Mouse (Mus musculus) thymus, adult 18-20 months (tissue): ENCODE data around the gene Pparg.

Experiments
- DNase-seq, 2 experiments: peaks; one replicate each; pipeline ENCODE4 v3.0.0; 2022; ENCODE audit warnings: mixed read lengths in 2 of 2

The Pparg gene

GRCm38 (mm10) chr6:115360776-115361605 is at the start of gene Pparg:
Gene Pparg (plus strand): TSS chr6:115360951.
- DNase-seq, result peak; percentile 2 to 3

GRCm38 (mm10) chr6:115312780-115313179 is 48.0 kb upstream of the Pparg start:
- DNase-seq, result no peak

- no peak for DNase-seq
These were observed 47.5 kb upstream of the Pparg start for GRCm38 (mm10) chr6:115313235-115313738.

- DNase-seq, result no peak
These were observed 46.8 kb upstream of the Pparg start for GRCm38 (mm10) chr6:115313910-115314309.

GRCm38 (mm10) chr6:115315770-115316169 is 45.0 kb upstream of the Pparg start:
- no peak for DNase-seq

- DNase-seq, result no peak
These were observed 43.9 kb upstream of the Pparg start for GRCm38 (mm10) chr6:115316811-115317221.

GRCm38 (mm10) chr6:115318811-115319210 is 41.9 kb upstream of the Pparg start:
- DNase-seq, result no peak

- no peak for DNase-seq
These were observed 41.1 kb upstream of the Pparg start for GRCm38 (mm10) chr6:115319686-115320085.

- no peak for DNase-seq
These were observed 39.6 kb upstream of the Pparg start for GRCm38 (mm10) chr6:115320927-115321714.

GRCm38 (mm10) chr6:115321883-115322351 is 38.8 kb upstream of the Pparg start:
- no peak for DNase-seq

- DNase-seq, result no peak
These were observed 37.8 kb upstream of the Pparg start for GRCm38 (mm10) chr6:115322956-115323355.

- no peak for DNase-seq
These were observed 29.8 kb upstream of the Pparg start for GRCm38 (mm10) chr6:115330964-115331363.

- DNase-seq, result no peak
These were observed 27.6 kb upstream of the Pparg start for GRCm38 (mm10) chr6:115333099-115333694.

- no peak for DNase-seq
These were observed 25.2 kb upstream of the Pparg start for GRCm38 (mm10) chr6:115335536-115335935.

GRCm38 (mm10) chr6:115340084-115340483 is 20.7 kb upstream of the Pparg start:
- no peak for DNase-seq

- DNase-seq, result no peak
These were observed 17.7 kb upstream of the Pparg start for GRCm38 (mm10) chr6:115343096-115343495.

- no peak for DNase-seq
These were observed 17.2 kb upstream of the Pparg start for GRCm38 (mm10) chr6:115343570-115343969.

GRCm38 (mm10) chr6:115344101-115344500 is 16.6 kb upstream of the Pparg start:
- DNase-seq, result no peak

GRCm38 (mm10) chr6:115344513-115344912 is 16.2 kb upstream of the Pparg start:
- DNase-seq, result no peak

GRCm38 (mm10) chr6:115345013-115345412 is 15.7 kb upstream of the Pparg start:
- DNase-seq, result no peak

- no peak for DNase-seq
These were observed 10.9 kb upstream of the Pparg start for GRCm38 (mm10) chr6:115349641-115350464.
